Mouse (Mus musculus) liver, embryonic 15.5 days (tissue): Measurements from ENCODE around the gene Arhgef17. TPM values are rescaled to one million over a fixed set of nuclear protein-coding genes. Genes with fewer than 3 reads are reported as not detected.

Experiments used
- ATAC-seq: fragments of 200-750 bp; cut with Nextera tagmentation; 2 replicates; pipeline ENCODE4 v1.8.0; 2017; ENCODE audit warnings: moderate number of reproducible peaks, mild to moderate bottlenecking, moderate library complexity; ENCODE audit not compliant: insufficient read depth
- H3K27ac ChIP-seq: fragments of 300-500 bp; sonication (generic); replicated peaks from 2 replicates; pipeline ENCODE4 v1.5.1; 2015; ENCODE audit warnings: mild to moderate bottlenecking, inconsistent platforms
- H3K27me3 ChIP-seq: fragments of 300-500 bp; sonication (generic); 2 replicates; pipeline ENCODE4 v1.6.1; 2015; ENCODE audit warnings: mild to moderate bottlenecking, inconsistent platforms
- H3K36me3 ChIP-seq: fragments of 300-500 bp; sonication (generic); replicated peaks from 2 replicates; pipeline ENCODE4 v1.6.1; 2015; ENCODE audit warnings: moderate library complexity, mild to moderate bottlenecking, inconsistent platforms
- H3K4me1 ChIP-seq: fragments of 300-500 bp; sonication (generic); replicated peaks from 2 replicates; pipeline ENCODE4 v1.6.1; 2015; ENCODE audit warnings: inconsistent platforms
- H3K4me2 ChIP-seq: fragments of 300-500 bp; sonication (generic); 2 replicates; pipeline ENCODE4 v1.6.1; 2015; ENCODE audit warnings: moderate library complexity, mild to moderate bottlenecking, inconsistent platforms
- H3K4me3 ChIP-seq: fragments of 300-500 bp; sonication (generic); replicated peaks from 2 replicates; pipeline ENCODE4 v1.5.1; 2015; ENCODE audit warnings: mild to moderate bottlenecking, inconsistent platforms
- H3K9ac ChIP-seq: fragments of 300-500 bp; sonication (generic); 2 replicates; pipeline ENCODE4 v1.6.1; 2015; ENCODE audit warnings: moderate library complexity, mild to moderate bottlenecking, inconsistent platforms
- H3K9me3 ChIP-seq: fragments of 300-500 bp; sonication (generic); replicated peaks from 2 replicates; pipeline ENCODE4 v1.6.1; 2016; ENCODE audit warnings: inconsistent platforms
- WGBS: fragments of 180-500 bp; shearing (Covaris S2); methylation state at CpG from one replicate; pipeline ENCODE4 v1.1.7; 2015; ENCODE audit warnings: mixed read lengths; ENCODE audit not compliant: insufficient replicate concordance; 5-methylcytosine and 5-hydroxymethylcytosine counted together
- polyA plus RNA-seq: library from polyadenylated mRNA; unstranded; fragments of >200 nt; fragmentation: Nextera tagmentation; extraction: Ambion mirVana; gene quantifications from 2 replicates; pipeline ENCODE4 v1.2.1, GENCODE M21; 2015

The Arhgef17 gene
- polyA plus RNA-seq, 1 experiment from 2014 or later: 0.76 TPM

GRCm38 (mm10) chr7:100911791-100912190, 20.1 kb downstream of the Arhgef17 start:
- Histone ChIP-seq H3K27me3 (no peaks in the 10 kb centered on the region), H3K27ac (no peak overlapping the region), H3K9me3 (no peaks in the 10 kb centered on the region), H3K9ac (no peak overlapping the region), H3K36me3 (no peaks in the 10 kb centered on the region), H3K4me3 (no peak overlapping the region), H3K4me1 (peaks cover 21% of the 10 kb centered on the region; the same call in 1 of the 2 replicates), H3K4me2 (no peak overlapping the region)
- no peak for ATAC-seq
- WGBS: 76% methylated on average over 9 of the region's 9 CpGs

GRCm38 (mm10) chr7:100911246-100911770, 20.6 kb downstream of the Arhgef17 start:
- no peak overlapping the region for H3K4me3 ChIP-seq
- H3K9me3 ChIP-seq: no peaks in the 10 kb centered on the region
- H3K9ac ChIP-seq: no peak overlapping the region
- 36% methylated on average over 2 of the region's 2 CpGs for WGBS
- no peaks in the 10 kb centered on the region for H3K27me3 ChIP-seq
- no peak overlapping the region for H3K4me2 ChIP-seq
- peaks cover 21% of the 10 kb centered on the region; the same call in 1 of the 2 replicates for H3K4me1 ChIP-seq
- no peak overlapping the region for H3K27ac ChIP-seq
- ATAC-seq: no peak; the same call in 1 of the 2 replicates
- H3K36me3 ChIP-seq: no peaks in the 10 kb centered on the region

GRCm38 (mm10) chr7:100908567-100908966, 23.3 kb downstream of the Arhgef17 start:
- ATAC-seq: no peak
- 45% methylated on average over 8 of the region's 8 CpGs for WGBS
- no peaks in the 10 kb centered on the region for H3K27me3 ChIP-seq
- no peaks in the 10 kb centered on the region for H3K36me3 ChIP-seq
- peaks cover 21% of the 10 kb centered on the region; the same call in 1 of the 2 replicates for H3K4me1 ChIP-seq
- H3K9me3 ChIP-seq: no peaks in the 10 kb centered on the region
- H3K27ac ChIP-seq: no peak overlapping the region
- no peak overlapping the region for H3K4me3 ChIP-seq
- H3K9ac ChIP-seq: no peak overlapping the region
- no peak overlapping the region for H3K4me2 ChIP-seq

GRCm38 (mm10) chr7:100908061-100908460, 23.8 kb downstream of the Arhgef17 start:
- peak; percentile 19; the same call in 1 of the 2 replicates for ATAC-seq
- H3K4me2 ChIP-seq: no peak overlapping the region
- peaks cover 21% of the 10 kb centered on the region; the same call in 1 of the 2 replicates for H3K4me1 ChIP-seq
- H3K4me3 ChIP-seq: no peak overlapping the region
- no peaks in the 10 kb centered on the region for H3K9me3 ChIP-seq
- 67% methylated on average over 8 of the region's 8 CpGs for WGBS
- H3K36me3 ChIP-seq: no peaks in the 10 kb centered on the region
- no peak overlapping the region for H3K27ac ChIP-seq
- no peaks in the 10 kb centered on the region for H3K27me3 ChIP-seq
- no peak overlapping the region for H3K9ac ChIP-seq

- H3K9ac ChIP-seq: no peak overlapping the region
- H3K36me3 ChIP-seq: no peaks in the 10 kb centered on the region
- no peak for ATAC-seq
- peaks cover 21% of the 10 kb centered on the region; the same call in 1 of the 2 replicates for H3K4me1 ChIP-seq
- H3K4me3 ChIP-seq: no peak overlapping the region
- H3K4me2 ChIP-seq: no peak overlapping the region
- H3K27me3 ChIP-seq: no peaks in the 10 kb centered on the region
- WGBS: 0% methylated on average over 1 of the region's 1 CpGs
- no peaks in the 10 kb centered on the region for H3K9me3 ChIP-seq
- no peak overlapping the region for H3K27ac ChIP-seq
Observed at GRCm38 (mm10) chr7:100907231-100907630, 24.7 kb downstream of the Arhgef17 start.

GRCm38 (mm10) chr7:100906029-100906789, 25.7 kb downstream of the Arhgef17 start:
- Histone ChIP-seq H3K9me3 (no peaks in the 10 kb centered on the region), H3K27ac (no peak overlapping the region), H3K4me1 (0 out of 2 replicates have a peak, but pooled peaks cover 13% of the 10 kb centered on the region), H3K27me3 (no peaks in the 10 kb centered on the region), H3K4me3 (no peak overlapping the region), H3K36me3 (no peaks in the 10 kb centered on the region), H3K4me2 (no peak overlapping the region), H3K9ac (no peak overlapping the region)
- ATAC-seq: no peak
- 68% methylated on average over 10 of the region's 10 CpGs for WGBS

GRCm38 (mm10) chr7:100905037-100905436, 26.9 kb downstream of the Arhgef17 start:
- Histone ChIP-seq H3K9me3 (no peaks in the 10 kb centered on the region), H3K36me3 (no peaks in the 10 kb centered on the region), H3K4me2 (no peak overlapping the region), H3K4me1 (0 out of 2 replicates have a peak, but pooled peaks cover 3% of the 10 kb centered on the region), H3K27me3 (no peaks in the 10 kb centered on the region), H3K4me3 (no peak overlapping the region), H3K27ac (no peak overlapping the region), H3K9ac (no peak overlapping the region)
- ATAC-seq: no peak
- WGBS: 71% methylated on average over 7 of the region's 7 CpGs

- Histone ChIP-seq H3K9me3 (no peaks in the 10 kb centered on the region), H3K27me3 (no peaks in the 10 kb centered on the region), H3K4me1 (no peaks in the 10 kb centered on the region), H3K9ac (no peak overlapping the region), H3K4me2 (no peak overlapping the region), H3K4me3 (no peak overlapping the region), H3K27ac (no peak overlapping the region), H3K36me3 (no peaks in the 10 kb centered on the region)
- WGBS: 48% methylated on average over 5 of the region's 5 CpGs
- ATAC-seq: no peak
Observed at GRCm38 (mm10) chr7:100904612-100905011, 27.3 kb downstream of the Arhgef17 start.

- no peaks in the 10 kb centered on the region for H3K27me3 ChIP-seq
- no peaks in the 10 kb centered on the region for H3K4me1 ChIP-seq
- H3K4me2 ChIP-seq: no peak overlapping the region
- H3K4me3 ChIP-seq: no peak overlapping the region
- 62% methylated on average over 9 of the region's 9 CpGs for WGBS
- H3K36me3 ChIP-seq: no peaks in the 10 kb centered on the region
- no peak overlapping the region for H3K27ac ChIP-seq
- H3K9me3 ChIP-seq: no peaks in the 10 kb centered on the region
- no peak overlapping the region for H3K9ac ChIP-seq
- ATAC-seq: no peak
Observed at GRCm38 (mm10) chr7:100902451-100903137, 29.3 kb downstream of the Arhgef17 start.

GRCm38 (mm10) chr7:100897828-100898227, 34.1 kb downstream of the Arhgef17 start:
- Histone ChIP-seq H3K36me3 (no peaks in the 10 kb centered on the region), H3K9me3 (no peaks in the 10 kb centered on the region), H3K4me1 (peaks cover 11% of the 10 kb centered on the region), H3K4me3 (no peak overlapping the region), H3K4me2 (no peak overlapping the region), H3K27me3 (peaks cover 37% of the 10 kb centered on the region), H3K27ac (no peak overlapping the region), H3K9ac (no peak overlapping the region)
- WGBS: 68% methylated on average over 5 of the region's 5 CpGs
- no peak for ATAC-seq

GRCm38 (mm10) chr7:100894833-100895226, 37.1 kb downstream of the Arhgef17 start:
- no peak overlapping the region for H3K27ac ChIP-seq
- ATAC-seq: no peak
- peak overlapping the region; percentile 72 for H3K4me2 ChIP-seq
- peaks cover 38% of the 10 kb centered on the region for H3K27me3 ChIP-seq
- H3K4me1 ChIP-seq: peaks cover 11% of the 10 kb centered on the region
- peak overlapping the region; percentile 16; the same call in 1 of the 2 replicates for H3K9ac ChIP-seq
- no peaks in the 10 kb centered on the region for H3K9me3 ChIP-seq
- WGBS: 13% methylated on average over 12 of the region's 12 CpGs
- H3K4me3 ChIP-seq: peak overlapping the region; percentile 45
- H3K36me3 ChIP-seq: no peaks in the 10 kb centered on the region
